Mouse (Mus musculus): ENCODE measurements around the gene Sh2d1b1. TPM values are rescaled to one million over a fixed set of nuclear protein-coding genes. Genes with fewer than 3 reads are reported as not detected.

Sh2d1b1 gene
- polyA plus RNA-seq, 1 experiment from 2014 or later = 0.26 TPM

Other genes starting within 250 kb of the Sh2d1b1 start
- gene Ddr2, start 166.6 kb upstream of the Sh2d1b1 start, polyA plus RNA-seq (2015; fragmentation: Nextera tagmentation; extraction: Ambion mirVana) = 10.6 and 13.1 TPM in 2 replicates
- gene Uap1, start 102.4 kb upstream of the Sh2d1b1 start, polyA plus RNA-seq (2015; fragmentation: Nextera tagmentation; extraction: Ambion mirVana) = 42.4 and 48.8 TPM in 2 replicates
- 4.6 and 5.0 TPM in 2 replicates for gene Uhmk1, start 61.9 kb upstream of the Sh2d1b1 start, polyA plus RNA-seq (2015; fragmentation: Nextera tagmentation; extraction: Ambion mirVana)
- not detected in 2 replicates for gene Sh2d1b2, start 44.6 kb upstream of the Sh2d1b1 start, polyA plus RNA-seq (2015; fragmentation: Nextera tagmentation; extraction: Ambion mirVana)
- gene Gm7694, start 29.0 kb downstream of the Sh2d1b1 start, polyA plus RNA-seq (2015; fragmentation: Nextera tagmentation; extraction: Ambion mirVana) = 4.0 and 4.6 TPM in 2 replicates
- gene Spata46, start 31.5 kb downstream of the Sh2d1b1 start, polyA plus RNA-seq (2015; fragmentation: Nextera tagmentation; extraction: Ambion mirVana) = 1.3 and 1.7 TPM in 2 replicates

Data from heart, embryonic 16.5 days (tissue).